Mouse (Mus musculus) heart, embryonic 13.5 days (tissue): ENCODE results near the gene Rnf11. TPM values are rescaled to one million over a fixed set of nuclear protein-coding genes. Genes with fewer than 3 reads are reported as not detected.

Experiments used
- ATAC-seq: fragments of 200-750 bp; cut with Nextera tagmentation; 2 replicates; pipeline ENCODE4 v1.8.0; 2017; ENCODE audit warnings: moderate TSS enrichment; ENCODE audit not compliant: insufficient number of reproducible peaks, low FRiP score, low TSS enrichment; ENCODE audit errors: extremely low read depth
- H3K27ac ChIP-seq: fragments of 300-500 bp; sonication (generic); replicated peaks from 2 replicates; pipeline ENCODE4 v1.5.1; 2015; ENCODE audit warnings: moderate library complexity, mild to moderate bottlenecking, inconsistent platforms
- H3K27me3 ChIP-seq: fragments of 300-500 bp; sonication (generic); replicated peaks from 2 replicates; pipeline ENCODE4 v1.6.1; 2015; ENCODE audit warnings: mild to moderate bottlenecking, inconsistent platforms
- H3K36me3 ChIP-seq: fragments of 300-500 bp; sonication (generic); 2 replicates; pipeline ENCODE4 v1.6.1; 2015; ENCODE audit warnings: mild to moderate bottlenecking, inconsistent platforms
- H3K4me1 ChIP-seq: fragments of 300-500 bp; sonication (generic); 2 replicates; pipeline ENCODE4 v1.6.1; 2015; ENCODE audit warnings: inconsistent platforms
- H3K4me2 ChIP-seq: fragments of 300-500 bp; sonication (generic); 2 replicates; pipeline ENCODE4 v1.6.1; 2015; ENCODE audit warnings: inconsistent platforms, mild to moderate bottlenecking, moderate library complexity
- H3K4me3 ChIP-seq: fragments of 300-500 bp; sonication (generic); 2 replicates; pipeline ENCODE4 v1.5.1; 2015; ENCODE audit warnings: moderate library complexity, mild to moderate bottlenecking, inconsistent platforms
- H3K9ac ChIP-seq: fragments of 300-500 bp; sonication (generic); 2 replicates; pipeline ENCODE4 v1.6.1; 2015; ENCODE audit warnings: inconsistent platforms, mild to moderate bottlenecking, moderate library complexity
- H3K9me3 ChIP-seq: fragments of 300-500 bp; sonication (generic); 2 replicates; pipeline ENCODE4 v1.6.1; 2016; ENCODE audit warnings: inconsistent platforms
- WGBS: fragments of 180-500 bp; shearing (Covaris S2); methylation state at CpG from one replicate; pipeline ENCODE4 v1.1.7; 2015; ENCODE audit warnings: mixed read lengths; 5-methylcytosine and 5-hydroxymethylcytosine counted together
- polyA plus RNA-seq: library from polyadenylated mRNA; unstranded; fragments of >200 nt; fragmentation: Nextera tagmentation; extraction: Ambion mirVana; gene quantifications from 2 replicates; pipeline ENCODE4 v1.2.1, GENCODE M21; 2015

The Rnf11 gene
- polyA plus RNA-seq, 1 experiment from 2014 or later, result 42.6 TPM

- no peak overlapping the region for H3K4me3 ChIP-seq
- no peak for ATAC-seq
- no peak overlapping the region for H3K4me2 ChIP-seq
- peaks cover 37% of the 10 kb centered on the region for H3K4me1 ChIP-seq
- no peak overlapping the region for H3K9ac ChIP-seq
- H3K36me3 ChIP-seq, result peaks cover 3% of the 10 kb centered on the region; the same call in 1 of the 2 replicates
- H3K9me3 ChIP-seq, result no peaks in the 10 kb centered on the region
- WGBS, result 65% methylated on average over 16 of the region's 16 CpGs
- H3K27ac ChIP-seq, result peak overlapping the region; percentile 29
- no peaks in the 10 kb centered on the region for H3K27me3 ChIP-seq
Measured at GRCm38 (mm10) chr4:109432668-109433375, 51.7 kb downstream of the Rnf11 start.

- no peaks in the 10 kb centered on the region for H3K27me3 ChIP-seq
- H3K4me3 ChIP-seq, result no peak overlapping the region
- H3K36me3 ChIP-seq, result peaks cover 8% of the 10 kb centered on the region; the same call in 1 of the 2 replicates
- H3K4me1 ChIP-seq, result peaks cover 37% of the 10 kb centered on the region
- no peak overlapping the region for H3K9ac ChIP-seq
- no peak overlapping the region for H3K4me2 ChIP-seq
- no peaks in the 10 kb centered on the region for H3K9me3 ChIP-seq
- 32% methylated on average over 13 of the region's 13 CpGs for WGBS
- no peak overlapping the region for H3K27ac ChIP-seq
- 0 out of 2 replicates have a peak, but pooled peaks have one; percentile 11 for ATAC-seq
Measured at GRCm38 (mm10) chr4:109430854-109431253, 53.7 kb downstream of the Rnf11 start.

GRCm38 (mm10) chr4:109430250-109430649 is 54.3 kb downstream of the Rnf11 start:
- H3K4me2 ChIP-seq, result no peak overlapping the region
- H3K4me1 ChIP-seq, result peaks cover 37% of the 10 kb centered on the region
- H3K27me3 ChIP-seq, result no peaks in the 10 kb centered on the region
- H3K36me3 ChIP-seq, result 0 out of 2 replicates have a peak, but pooled peaks cover 5% of the 10 kb centered on the region
- no peaks in the 10 kb centered on the region for H3K9me3 ChIP-seq
- H3K27ac ChIP-seq, result no peak overlapping the region
- no peak overlapping the region for H3K9ac ChIP-seq
- no peak for ATAC-seq
- H3K4me3 ChIP-seq, result no peak overlapping the region
- 88% methylated on average over 7 of the region's 7 CpGs for WGBS

GRCm38 (mm10) chr4:109427058-109427457 is 57.5 kb downstream of the Rnf11 start:
- 18% methylated on average over 1 of the region's 1 CpGs for WGBS
- H3K27me3 ChIP-seq, result no peaks in the 10 kb centered on the region
- no peak for ATAC-seq

GRCm38 (mm10) chr4:109423438-109423837 is 61.1 kb downstream of the Rnf11 start:
- no peak overlapping the region for H3K4me2 ChIP-seq

More at GRCm38 (mm10) chr4:109427058-109427457, 57.5 kb downstream of the Rnf11 start:
- Histone ChIP-seq H3K4me2 (no peak overlapping the region), H3K27ac (no peak overlapping the region), H3K4me3 (no peak overlapping the region), H3K36me3 (0 out of 2 replicates have a peak, but pooled peaks cover 5% of the 10 kb centered on the region), H3K4me1 (peaks cover 10% of the 10 kb centered on the region), H3K9ac (no peak overlapping the region), H3K9me3 (no peaks in the 10 kb centered on the region)

GRCm38 (mm10) chr4:109422436-109422835 is 62.1 kb downstream of the Rnf11 start:
- 78% methylated on average over 6 of the region's 6 CpGs for WGBS
- H3K4me2 ChIP-seq, result no peak overlapping the region
- 0 out of 2 replicates have a peak, but pooled peaks cover 5% of the 10 kb centered on the region for H3K36me3 ChIP-seq
- ATAC-seq, result no peak
- no peak overlapping the region for H3K4me3 ChIP-seq
- H3K4me1 ChIP-seq, result peaks cover 12% of the 10 kb centered on the region
- H3K9ac ChIP-seq, result no peak overlapping the region
- no peak overlapping the region for H3K27ac ChIP-seq
- H3K27me3 ChIP-seq, result no peaks in the 10 kb centered on the region
- H3K9me3 ChIP-seq, result no peaks in the 10 kb centered on the region

More at GRCm38 (mm10) chr4:109423438-109423837, 61.1 kb downstream of the Rnf11 start:
- Histone ChIP-seq H3K27ac (no peak overlapping the region), H3K4me3 (no peak overlapping the region), H3K36me3 (0 out of 2 replicates have a peak, but pooled peaks cover 5% of the 10 kb centered on the region), H3K27me3 (no peaks in the 10 kb centered on the region), H3K9me3 (no peaks in the 10 kb centered on the region), H3K4me1 (peaks cover 10% of the 10 kb centered on the region), H3K9ac (no peak overlapping the region)
- 64% methylated on average over 2 of the region's 2 CpGs for WGBS
- ATAC-seq, result no peak

GRCm38 (mm10) chr4:109421608-109422007 is 62.9 kb downstream of the Rnf11 start:
- H3K27ac ChIP-seq, result no peak overlapping the region
- 0 out of 2 replicates have a peak, but pooled peaks cover 5% of the 10 kb centered on the region for H3K36me3 ChIP-seq
- peaks cover 12% of the 10 kb centered on the region for H3K4me1 ChIP-seq
- no peak overlapping the region for H3K4me3 ChIP-seq
- no peaks in the 10 kb centered on the region for H3K27me3 ChIP-seq
- no peak for ATAC-seq
- no peak overlapping the region for H3K9ac ChIP-seq
- WGBS, result 64% methylated on average over 7 of the region's 7 CpGs
- H3K4me2 ChIP-seq, result no peak overlapping the region
- H3K9me3 ChIP-seq, result no peaks in the 10 kb centered on the region

- 68% methylated on average over 8 of the region's 8 CpGs for WGBS
Measured at GRCm38 (mm10) chr4:109420138-109420795, 64.3 kb downstream of the Rnf11 start.

GRCm38 (mm10) chr4:109419563-109419962 is 65.0 kb downstream of the Rnf11 start:
- Histone ChIP-seq H3K9me3 (no peaks in the 10 kb centered on the region), H3K4me1 (peaks cover 12% of the 10 kb centered on the region), H3K4me3 (no peak overlapping the region), H3K9ac (no peak overlapping the region), H3K27ac (no peak overlapping the region), H3K27me3 (no peaks in the 10 kb centered on the region), H3K36me3 (no peaks in the 10 kb centered on the region), H3K4me2 (no peak overlapping the region)
- WGBS, result 85% methylated on average over 4 of the region's 4 CpGs
- no peak for ATAC-seq

More at GRCm38 (mm10) chr4:109420138-109420795, 64.3 kb downstream of the Rnf11 start:
- Histone ChIP-seq H3K9me3 (no peaks in the 10 kb centered on the region), H3K27me3 (no peaks in the 10 kb centered on the region), H3K36me3 (no peaks in the 10 kb centered on the region), H3K4me3 (no peak overlapping the region), H3K9ac (no peak overlapping the region), H3K4me2 (no peak overlapping the region), H3K4me1 (peaks cover 12% of the 10 kb centered on the region), H3K27ac (no peak overlapping the region)
- no peak for ATAC-seq

- Histone ChIP-seq H3K4me1 (peaks cover 12% of the 10 kb centered on the region), H3K36me3 (no peaks in the 10 kb centered on the region), H3K9ac (no peak overlapping the region), H3K9me3 (no peaks in the 10 kb centered on the region), H3K4me3 (no peak overlapping the region), H3K27ac (no peak overlapping the region), H3K4me2 (no peak overlapping the region), H3K27me3 (no peaks in the 10 kb centered on the region)
- no peak; the same call in 1 of the 2 replicates for ATAC-seq
- 23% methylated on average over 3 of the region's 3 CpGs for WGBS
Measured at GRCm38 (mm10) chr4:109419017-109419416, 65.5 kb downstream of the Rnf11 start.

- Histone ChIP-seq H3K36me3 (no peaks in the 10 kb centered on the region), H3K9me3 (no peaks in the 10 kb centered on the region), H3K4me1 (peaks cover 12% of the 10 kb centered on the region), H3K27ac (no peak overlapping the region), H3K4me3 (no peak overlapping the region), H3K27me3 (no peaks in the 10 kb centered on the region), H3K9ac (no peak overlapping the region), H3K4me2 (no peak overlapping the region)
- no peak for ATAC-seq
- WGBS, result 97% methylated on average over 1 of the region's 1 CpGs
Measured at GRCm38 (mm10) chr4:109417998-109418397, 66.5 kb downstream of the Rnf11 start.
